Mouse (Mus musculus) cortical plate, adult 2 months (tissue): ENCODE results near the gene A630089N07Rik. TPM values are rescaled to one million over a fixed set of nuclear protein-coding genes. Genes with fewer than 3 reads are reported as not detected.
"Not testable (repeated sequence)": the region's sequence is repeated elsewhere in the genome, so short reads cannot be mapped to it uniquely, and the experiment has no call there.

Experiments used
- H3K27ac ChIP-seq: fragments of 200-500 bp; 2 replicates; pipeline ENCODE4 v1.5.1; 2012; ENCODE audit warnings: low read length, control low read depth, inconsistent platforms; ENCODE audit not compliant: insufficient read depth
- H3K4me1 ChIP-seq: fragments of 200-500 bp; 2 replicates; pipeline ENCODE4 v1.6.1; 2011; ENCODE audit warnings: low read length; ENCODE audit not compliant: control insufficient read depth, insufficient read depth
- H3K4me3 ChIP-seq: fragments of 200-500 bp; 2 replicates; pipeline ENCODE4 v1.5.1; 2011; ENCODE audit warnings: mild to moderate bottlenecking, low read length, control low read depth; ENCODE audit not compliant: insufficient read depth
- CTCF ChIP-seq: fragments of 200-500 bp; IDR thresholded peaks from 2 replicates; pipeline ENCODE4 v1.5.1; 2011; ENCODE audit warnings: mild to moderate bottlenecking, control low read depth, low read length; ENCODE audit not compliant: insufficient read depth; ENCODE audit errors: extremely low read depth
- POLR2A ChIP-seq: fragments of 200-500 bp; IDR thresholded peaks from 2 replicates; pipeline ENCODE4 v1.6.1; 2011; ENCODE audit warnings: mild to moderate bottlenecking, low read length, control low read depth; ENCODE audit not compliant: insufficient read depth; ENCODE audit errors: extremely low read depth
- polyA plus RNA-seq: library from polyadenylated mRNA; depleted of rRNA; stranded (reverse); fragments of >200 nt; gene quantifications from 2 replicates; pipeline ENCODE4 v1.2.3, GENCODE M21; 2012

Gene A630089N07Rik
- polyA plus RNA-seq, 1 experiment: 4.6 TPM

- TF ChIP-seq CTCF (no peak), POLR2A (peak; percentile 49)
- Histone ChIP-seq H3K27ac (0 out of 2 replicates have a peak within 1 kb of the TSS, but pooled peaks have one; percentile 1), H3K4me3 (peak within 1 kb of the TSS; percentile 63), H3K4me1 (no peaks in the 10 kb centered on the region; the same call in 1 of the 2 replicates)
Observed at GRCm38 (mm10) chr16:97996616-97997382, 85.5 kb downstream of the A630089N07Rik start, which contains the start of gene B230307C23Rik. Gene B230307C23Rik, plus strand, starts transcription at chr16:97997315.

DNA sequence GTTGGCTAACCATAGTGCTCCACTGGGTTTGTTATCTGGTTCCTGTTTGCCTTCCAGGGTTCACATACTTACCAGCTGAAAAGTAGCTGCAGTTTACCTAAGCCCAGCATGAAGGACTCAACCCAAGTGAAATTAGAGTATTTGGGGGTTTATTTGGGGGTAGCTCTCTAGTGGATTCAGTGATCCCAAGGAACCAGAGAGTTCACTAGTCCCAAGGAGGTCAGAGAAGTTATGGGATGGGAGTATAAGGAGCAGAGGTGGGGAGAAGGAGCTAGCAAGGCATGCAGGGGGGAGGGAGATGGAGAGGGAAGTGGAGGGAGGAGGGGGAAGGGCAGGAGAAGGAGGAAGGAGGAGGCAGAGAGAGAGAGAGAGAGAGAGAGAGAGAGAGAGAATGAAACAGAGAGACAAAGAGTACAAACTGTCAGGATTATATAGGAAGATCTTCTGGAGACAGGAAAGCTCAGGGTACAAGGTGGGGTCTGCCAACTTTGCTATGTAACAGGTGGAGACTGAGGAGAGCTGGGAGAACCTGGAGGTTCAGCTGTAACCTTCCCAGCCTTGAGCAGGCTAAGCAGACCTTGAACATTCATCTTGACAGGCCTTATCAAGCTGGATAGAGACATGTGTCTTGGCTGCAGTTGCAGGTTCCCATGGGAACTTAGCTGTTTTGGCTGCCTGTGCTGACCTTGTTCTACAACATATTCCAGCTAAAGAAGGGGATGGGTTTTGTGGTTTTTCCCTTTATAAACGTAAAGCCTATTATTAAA is 86.2 kb downstream of the A630089N07Rik start:
- H3K4me1 ChIP-seq: no peaks in the 10 kb centered on the region; the same call in 1 of the 2 replicates
- no peak overlapping the region for H3K27ac ChIP-seq
- peak overlapping the region; percentile 63; the same call in 1 of the 2 replicates for H3K4me3 ChIP-seq
- no peak for TF ChIP-seq POLR2A
- no peak for TF ChIP-seq CTCF

DNA sequence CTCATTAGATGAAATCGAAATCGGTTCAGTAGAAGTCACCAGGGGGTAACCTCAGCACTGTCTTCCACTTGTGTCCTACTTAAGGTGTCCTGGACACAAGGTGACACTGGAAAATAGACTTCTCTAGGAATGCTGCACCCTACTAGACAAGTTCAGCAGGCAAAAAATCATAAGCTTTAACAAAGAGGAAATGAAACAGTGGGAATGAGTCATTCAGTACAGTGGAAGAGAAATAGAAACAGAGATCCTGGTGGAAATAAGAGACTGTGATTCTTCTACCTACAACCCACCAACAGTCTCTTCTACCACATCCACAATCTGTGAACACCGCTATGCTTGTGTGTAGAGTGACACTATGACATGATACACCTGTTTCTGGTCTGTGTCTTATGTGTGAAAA is 89.8 kb downstream of the A630089N07Rik start:
- H3K4me3 ChIP-seq, H3K27ac ChIP-seq, H3K4me1 ChIP-seq: not testable (repeated sequence)

DNA sequence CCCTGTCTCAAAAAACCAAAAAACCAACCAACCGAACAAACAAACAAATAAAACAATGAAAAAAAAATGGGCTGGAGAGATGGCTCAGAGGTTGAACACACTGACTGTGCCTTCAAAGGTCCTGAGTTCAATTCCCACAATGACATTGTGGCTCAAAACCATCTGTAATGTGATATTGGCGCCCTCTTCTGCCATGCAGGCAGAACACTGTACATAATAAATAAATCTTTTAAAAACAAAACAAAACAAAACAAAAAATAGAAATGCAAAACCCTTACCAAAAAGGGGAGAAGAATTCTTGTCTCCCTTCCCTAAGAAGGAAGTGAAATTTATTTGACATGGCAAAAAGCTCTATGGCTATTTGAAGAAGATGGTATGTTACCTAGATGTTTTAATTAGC is 90.7 kb downstream of the A630089N07Rik start:
- no peak overlapping the region for H3K27ac ChIP-seq
- TF ChIP-seq CTCF: no peak
- TF ChIP-seq POLR2A: no peak
- H3K4me3 ChIP-seq: no peak overlapping the region
- H3K4me1 ChIP-seq: no peaks in the 10 kb centered on the region

DNA sequence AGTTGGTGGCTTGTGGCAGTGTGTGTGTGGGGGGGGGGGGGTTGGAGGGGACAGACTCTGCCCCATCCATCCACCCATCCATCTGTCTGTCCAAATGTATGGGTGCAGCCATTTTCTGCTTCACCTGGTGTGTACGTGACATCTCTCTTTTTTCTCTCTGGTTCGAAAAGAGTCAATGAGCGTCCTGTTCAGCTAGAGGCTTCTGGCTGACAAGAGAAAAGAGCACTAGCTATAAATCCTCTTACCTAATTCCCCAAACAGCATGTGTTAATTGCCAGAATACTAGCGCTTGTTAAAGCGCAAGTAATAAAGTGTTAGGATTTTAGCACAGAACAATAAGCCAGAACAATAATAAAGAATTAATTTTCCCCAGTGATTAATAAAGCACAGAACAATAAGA is 97.7 kb downstream of the A630089N07Rik start:
- no peak overlapping the region for H3K4me3 ChIP-seq
- no peak for TF ChIP-seq CTCF
- no peak for TF ChIP-seq POLR2A
- no peak overlapping the region for H3K27ac ChIP-seq
- H3K4me1 ChIP-seq: no peaks in the 10 kb centered on the region

GRCm38 (mm10) chr16:97981362-97981761 is 100.9 kb downstream of the A630089N07Rik start:
- no peak overlapping the region for H3K27ac ChIP-seq
- no peak for TF ChIP-seq CTCF
- H3K4me3 ChIP-seq: no peak overlapping the region
- H3K4me1 ChIP-seq: no peaks in the 10 kb centered on the region

DNA sequence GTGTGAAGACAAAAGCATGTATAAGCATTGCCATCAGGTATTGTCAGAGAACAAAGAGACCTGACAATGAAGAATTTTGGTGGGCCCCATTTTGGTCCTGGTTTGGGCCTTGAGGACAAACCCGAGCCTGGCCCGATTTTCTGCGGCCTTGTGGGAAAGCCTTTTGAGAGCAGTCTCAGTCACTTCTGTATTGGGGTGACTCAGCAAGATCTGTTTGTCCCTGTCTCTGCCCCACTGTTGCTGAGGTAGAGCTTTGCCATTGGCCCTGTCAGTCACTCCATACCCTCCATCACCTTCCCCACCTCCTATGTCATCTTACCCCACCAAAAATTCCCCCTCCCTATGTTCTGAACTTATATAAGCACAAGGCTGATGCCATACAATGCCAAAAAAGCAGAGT is 104.5 kb downstream of the A630089N07Rik start:
- H3K4me3 ChIP-seq: no peak overlapping the region
- H3K27ac ChIP-seq: no peak overlapping the region
- TF ChIP-seq CTCF: no peak
- no peak for TF ChIP-seq POLR2A
- H3K4me1 ChIP-seq: no peaks in the 10 kb centered on the region

- no peak overlapping the region for H3K27ac ChIP-seq
- TF ChIP-seq CTCF (no peak), POLR2A (no peak)
Observed at GRCm38 (mm10) chr16:97977277-97977676, 105.0 kb downstream of the A630089N07Rik start.

DNA sequence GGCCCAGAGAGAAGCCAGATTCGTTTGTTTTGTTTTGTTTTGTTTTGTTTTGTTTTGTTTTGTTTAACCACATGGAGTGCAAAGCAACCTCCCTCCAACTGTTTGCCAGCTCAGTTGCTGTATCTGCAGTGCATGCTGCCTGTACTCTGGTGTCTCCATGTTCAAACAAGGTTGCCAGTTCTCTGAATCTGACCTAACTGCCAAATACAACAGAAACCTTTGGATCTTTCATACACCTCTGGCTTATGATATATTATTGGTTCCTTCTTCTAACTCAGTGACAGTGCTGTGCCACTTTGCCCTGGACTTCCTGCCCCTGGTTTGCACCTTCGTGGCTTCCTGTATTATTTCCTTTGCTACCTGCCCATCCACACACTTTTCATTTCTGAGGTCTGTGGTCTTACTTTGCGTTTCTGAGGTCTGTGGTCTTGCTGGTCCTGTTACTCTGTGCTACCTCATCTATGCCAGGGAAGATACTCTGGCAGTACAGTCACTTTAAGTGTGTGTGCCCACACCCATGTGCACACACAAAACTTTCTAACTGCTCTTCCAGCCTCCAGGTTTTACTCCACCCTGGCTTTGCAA is 118.2 kb downstream of the A630089N07Rik start:
- Histone ChIP-seq H3K4me3 (no peak overlapping the region), H3K4me1 (no peaks in the 10 kb centered on the region), H3K27ac (no peak overlapping the region)
- no peak for TF ChIP-seq CTCF
- TF ChIP-seq POLR2A: no peak

More at GRCm38 (mm10) chr16:97977277-97977676, 105.0 kb downstream of the A630089N07Rik start:
- no peaks in the 10 kb centered on the region for H3K4me1 ChIP-seq
- H3K4me3 ChIP-seq: no peak overlapping the region
